Mouse (Mus musculus) heart, adult 2 months (tissue): ENCODE measurements around the gene Ip6k1. TPM values are rescaled to one million over a fixed set of nuclear protein-coding genes. Genes with fewer than 3 reads are reported as not detected.

Source experiments
- DNase-seq, 2 experiments: peaks; one replicate each; pipeline ENCODE4 v3.0.0; 2021
- H3K27ac ChIP-seq: fragments of 200-600 bp; 2 replicates; pipeline ENCODE4 v1.8.1; 2022
- H3K27me3 ChIP-seq: fragments of 200-500 bp; 2 replicates; pipeline ENCODE4 v1.6.1; 2012; ENCODE audit warnings: mild to moderate bottlenecking, low read length, inconsistent platforms, mixed read lengths; ENCODE audit not compliant: control insufficient read depth, insufficient read depth
- H3K36me3 ChIP-seq: fragments of 200-500 bp; 2 replicates; pipeline ENCODE4 v1.6.1; 2012; ENCODE audit warnings: low read length, inconsistent platforms; ENCODE audit not compliant: control insufficient read depth, insufficient read depth
- H3K4me1 ChIP-seq: fragments of 200-500 bp; 2 replicates; pipeline ENCODE4 v1.6.1; 2011; ENCODE audit warnings: low read length; ENCODE audit not compliant: control insufficient read depth, insufficient read depth
- H3K4me3 ChIP-seq: fragments of 200-600 bp; 2 replicates; pipeline ENCODE4 v1.8.1; 2022
- H3K79me2 ChIP-seq: fragments of 200-500 bp; replicated peaks from 2 replicates; pipeline ENCODE4 v1.6.1; 2012; ENCODE audit warnings: mild to moderate bottlenecking, inconsistent platforms, low read length, moderate library complexity, mixed read lengths; ENCODE audit not compliant: control insufficient read depth, insufficient read depth
- H3K9ac ChIP-seq: fragments of 200-500 bp; 2 replicates; pipeline ENCODE4 v1.6.1; 2012; ENCODE audit warnings: low read depth, mild to moderate bottlenecking, control low read depth, inconsistent platforms, low read length, mixed read lengths
- CTCF ChIP-seq: fragments of 200-600 bp; IDR thresholded peaks from 2 replicates; pipeline ENCODE4 v1.8.1; 2022; ENCODE audit warnings: antibody characterized with exemption, mild to moderate bottlenecking, moderate library complexity
- EP300 ChIP-seq: fragments of 200-500 bp; IDR thresholded peaks from 2 replicates; pipeline ENCODE4 v1.6.1; 2011; ENCODE audit warnings: low read depth, low read length, control low read depth; ENCODE audit not compliant: insufficient read depth
- POLR2A ChIP-seq: fragments of 200-500 bp; IDR thresholded peaks from 2 replicates; pipeline ENCODE4 v1.6.1; 2011; ENCODE audit warnings: mild to moderate bottlenecking, low read depth, low read length, control low read depth; ENCODE audit not compliant: insufficient read depth
- WGBS: fragments of 180-500 bp; shearing (Covaris S2); methylation state at CpG from one replicate; pipeline ENCODE4 v1.1.7; 2018; 5-methylcytosine and 5-hydroxymethylcytosine counted together
- intact Hi-C: fragments of 180-260 bp; cut with DNase I; formaldehyde crosslinking; loops from one replicate; pipeline ENCODE4 v1.15.1; 2025
- polyA plus RNA-seq: library from polyadenylated mRNA; depleted of rRNA; stranded (reverse); fragments of >200 nt; gene quantifications from 2 replicates; pipeline ENCODE4 v1.2.3, GENCODE M21; 2012
- total RNA-seq, 2 experiments: library from RNA; stranded (reverse); gene quantifications; 2 replicates each; pipeline ENCODE4 v1.2.3; 2021

Ip6k1 gene
- total and polyA plus RNA-seq, 3 experiments: 30.9 to 46.0 (median 39.8) TPM

DNA sequence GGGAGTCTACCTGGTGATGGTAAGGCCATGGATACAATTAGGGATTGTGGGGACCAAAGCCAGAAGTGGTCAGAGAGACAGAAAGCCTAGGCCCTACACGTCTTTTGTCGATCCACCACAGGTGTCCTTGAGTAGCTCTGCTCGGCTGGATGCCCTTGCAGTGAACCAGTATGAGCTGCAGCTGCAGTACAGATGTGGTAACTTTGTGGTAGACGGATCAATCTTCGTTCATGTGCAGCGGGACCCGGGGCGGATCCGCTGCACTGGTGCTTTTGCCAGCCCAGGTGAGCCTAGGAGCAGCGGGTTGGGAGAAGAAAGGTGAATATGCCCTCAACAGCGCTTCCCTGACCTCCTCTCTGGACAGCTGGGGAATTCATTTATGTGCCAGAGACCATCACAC lies 9.3 kb upstream of the Ip6k1 start:
- Histone ChIP-seq H3K27ac (no peak overlapping the region), H3K79me2 (no peaks in the 10 kb centered on the region), H3K36me3 (no peaks in the 10 kb centered on the region), H3K27me3 (no peaks in the 10 kb centered on the region), H3K4me3 (no peak overlapping the region), H3K4me1 (no peaks in the 10 kb centered on the region), H3K9ac (no peak overlapping the region)
- DNase-seq: no peak
- 92% methylated on average over 11 of the region's 11 CpGs for WGBS
- TF ChIP-seq CTCF: no peak
- TF ChIP-seq POLR2A: no peak
- no peak for TF ChIP-seq EP300
- intact Hi-C loops: no loop called here

DNA sequence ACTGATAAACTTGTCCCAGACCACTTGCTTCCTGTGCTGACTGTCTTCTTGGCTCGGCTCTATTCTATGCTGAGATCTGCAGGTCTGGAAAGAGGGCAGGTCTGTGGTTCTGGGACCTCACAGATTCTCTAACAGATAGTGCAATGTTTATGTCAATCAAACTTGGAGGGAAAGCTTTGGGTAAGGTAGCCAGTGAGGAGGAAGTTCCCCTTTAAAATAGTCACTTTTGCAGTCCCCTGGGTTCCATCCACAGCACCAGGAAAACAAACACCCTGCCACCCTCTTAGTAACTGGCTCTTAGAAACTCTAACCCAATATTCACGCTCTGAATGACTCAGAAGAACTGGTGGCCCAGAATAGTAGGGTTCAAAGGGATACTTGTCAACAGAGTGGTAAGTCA lies 7.8 kb upstream of the Ip6k1 start:
- WGBS: 38% methylated on average over 2 of the region's 2 CpGs
- Histone ChIP-seq H3K4me3 (no peak overlapping the region), H3K79me2 (no peaks in the 10 kb centered on the region), H3K27me3 (no peaks in the 10 kb centered on the region), H3K4me1 (no peaks in the 10 kb centered on the region), H3K9ac (no peak overlapping the region), H3K27ac (no peak overlapping the region), H3K36me3 (no peaks in the 10 kb centered on the region)
- intact Hi-C loops: no loop called here
- TF ChIP-seq EP300 (no peak), CTCF (no peak), POLR2A (no peak)
- no peak for DNase-seq

DNA sequence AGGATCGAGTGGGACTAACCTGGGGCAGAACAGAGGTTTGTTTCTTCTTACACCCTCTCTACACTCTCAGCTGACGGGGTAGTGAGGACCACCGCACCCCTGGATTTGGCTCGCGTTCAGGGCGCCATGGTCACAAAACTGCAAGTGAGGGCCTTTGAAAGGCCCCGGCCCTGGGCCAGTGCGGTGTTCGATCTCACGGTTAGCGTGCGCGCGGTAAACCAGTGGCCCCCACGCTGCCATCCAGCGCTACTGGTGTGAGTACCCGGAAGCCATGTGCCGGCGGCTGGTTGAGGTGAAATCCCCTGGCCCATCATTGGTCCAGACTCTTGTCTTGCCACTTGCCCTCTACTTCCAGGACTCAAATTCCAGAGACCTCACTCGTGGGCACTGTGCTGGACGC lies 6.8 kb upstream of the Ip6k1 start:
- 94% methylated on average over 21 of the region's 21 CpGs for WGBS
- no peak for TF ChIP-seq POLR2A
- no peak for TF ChIP-seq CTCF
- no peak for TF ChIP-seq EP300
- Histone ChIP-seq H3K27ac (no peak overlapping the region), H3K4me3 (no peak overlapping the region), H3K27me3 (no peaks in the 10 kb centered on the region), H3K36me3 (no peaks in the 10 kb centered on the region), H3K79me2 (no peaks in the 10 kb centered on the region), H3K9ac (no peak overlapping the region), H3K4me1 (no peaks in the 10 kb centered on the region)
- intact Hi-C loops: no loop called here
- DNase-seq: no peak

DNA sequence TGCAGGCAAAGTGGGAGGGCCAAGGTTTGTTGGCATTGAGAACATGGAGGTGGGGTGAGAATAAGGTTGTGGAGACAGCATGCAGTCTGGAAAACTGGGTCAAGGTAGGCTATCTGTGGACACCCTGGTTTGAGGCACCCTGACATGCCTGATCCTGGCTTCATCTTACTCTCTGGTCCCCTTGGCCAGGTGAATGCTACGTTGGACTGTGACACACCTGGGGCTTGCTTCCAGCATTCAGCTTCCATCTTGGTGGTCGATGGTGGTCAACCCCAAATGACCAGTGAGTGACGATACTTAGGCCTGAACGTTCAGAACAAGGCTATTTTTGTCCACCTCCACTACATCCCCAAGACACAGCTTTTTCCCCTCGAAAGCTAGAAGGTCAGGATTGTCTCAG lies 6.3 kb upstream of the Ip6k1 start, which contains the start of gene Gm20662:
Gene Gm20662 (plus strand): TSS at position 301 of the 400 bp plus-strand sequence.
- TF ChIP-seq CTCF (no peak), POLR2A (no peak), EP300 (no peak)
- DNase-seq: no peak
- intact Hi-C loops: no loop called here
- no peaks in the 10 kb centered on the region for H3K36me3 ChIP-seq
- no peak within 1 kb of the TSS for H3K4me3 ChIP-seq
- no peaks in the 10 kb centered on the region for H3K79me2 ChIP-seq
- WGBS: 90% methylated on average over 5 of the region's 5 CpGs
- H3K27ac ChIP-seq: no peak within 1 kb of the TSS
- no peak within 1 kb of the TSS for H3K9ac ChIP-seq
- no peaks in the 10 kb centered on the region for H3K27me3 ChIP-seq
- H3K4me1 ChIP-seq: no peaks in the 10 kb centered on the region

DNA sequence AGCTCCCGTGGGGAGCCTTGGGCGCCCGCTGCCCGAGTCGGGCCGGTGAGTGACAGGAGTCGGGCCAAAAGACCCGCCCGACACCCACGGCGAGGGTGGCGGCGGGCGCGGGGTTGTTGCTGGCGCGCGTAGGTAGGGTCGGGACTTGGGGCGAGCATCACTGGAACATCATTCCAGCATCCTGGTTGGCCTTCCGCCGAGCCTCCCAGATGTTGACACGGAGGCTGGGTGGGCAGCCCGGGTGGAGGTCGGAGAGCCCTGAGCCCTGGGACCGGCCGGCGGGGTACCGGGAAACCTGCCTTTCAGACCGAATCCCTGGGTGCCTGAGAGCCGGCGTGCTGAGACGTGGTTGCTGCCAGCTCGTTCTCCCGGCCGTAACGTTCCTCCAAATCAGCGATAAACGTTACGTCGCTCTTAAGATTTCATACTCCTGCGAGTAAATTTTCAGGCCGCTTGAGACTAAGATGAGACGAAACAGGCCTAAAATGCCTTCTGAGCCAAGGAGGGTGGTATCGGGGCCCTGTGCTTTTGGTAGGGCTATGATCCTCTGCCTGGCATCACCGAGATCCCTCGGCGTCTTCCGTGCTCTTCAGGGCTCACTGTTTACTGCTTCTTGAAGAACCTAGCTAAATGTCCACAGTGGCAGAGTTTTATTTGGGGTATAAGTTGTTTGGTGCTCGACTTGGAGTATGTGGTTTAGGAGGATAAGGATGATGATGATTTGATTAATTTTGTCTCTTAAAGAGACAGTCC lies 653 bp downstream of the Ip6k1 start:
- Histone ChIP-seq H3K9ac (peak overlapping the region; percentile 94), H3K27ac (peak overlapping the region; percentile 100), H3K79me2 (peaks cover 12% of the 10 kb centered on the region), H3K36me3 (peaks cover 12% of the 10 kb centered on the region), H3K4me3 (peak overlapping the region; percentile 83), H3K27me3 (no peaks in the 10 kb centered on the region), H3K4me1 (peaks cover 7% of the 10 kb centered on the region)
- intact Hi-C loops: loop anchor here (5.0 kb wide), 1 partner anchor 41 kb away; no protein-coding TSS in a partner anchor
- WGBS: under 1% methylated on average over 50 of the region's 50 CpGs
- DNase-seq: no peak
- TF ChIP-seq CTCF (no peak), POLR2A (0 out of 2 replicates have a peak, but pooled peaks have one; percentile 20), EP300 (no peak)

DNA sequence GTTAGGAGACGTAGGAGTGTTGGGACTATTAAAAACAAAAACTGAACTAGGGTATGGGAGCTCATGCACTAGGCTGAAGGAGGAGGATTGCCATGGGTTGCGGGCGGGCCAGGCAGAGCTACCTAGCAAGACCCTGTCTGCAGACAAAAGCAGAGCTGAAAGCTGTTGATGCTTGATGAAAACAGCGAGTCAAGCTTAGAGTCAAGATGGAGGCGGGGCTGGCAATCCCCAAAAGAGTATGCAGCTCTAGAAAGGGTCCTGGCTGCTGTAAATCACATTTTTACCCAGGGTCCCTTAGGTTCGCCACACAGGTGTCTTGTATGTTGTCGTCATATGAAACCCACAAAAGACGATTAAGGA lies 1.2 kb downstream of the Ip6k1 start:
- Histone ChIP-seq H3K36me3 (peaks cover 17% of the 10 kb centered on the region), H3K27ac (peak overlapping the region; percentile 100), H3K9ac (peak overlapping the region; percentile 94), H3K27me3 (no peaks in the 10 kb centered on the region), H3K4me3 (peak overlapping the region; percentile 83), H3K4me1 (peaks cover 11% of the 10 kb centered on the region), H3K79me2 (peaks cover 17% of the 10 kb centered on the region)
- intact Hi-C loops: loop anchor here (5.0 kb wide), 1 partner anchor 41 kb away; no protein-coding TSS in a partner anchor
- TF ChIP-seq EP300 (no peak), CTCF (no peak), POLR2A (no peak)
- DNase-seq: peak in 1 of 2 experiments; percentile 40
- 8% methylated on average over 8 of the region's 8 CpGs for WGBS
